Mouse (Mus musculus) embryo, embryonic 11 days (tissue): ENCODE measurements around the gene Gm19426.
"Not testable (repeated sequence)": the region's sequence is repeated elsewhere in the genome, so short reads cannot be mapped to it uniquely, and the experiment has no call there.

Experiments
- DNase-seq: peaks from one replicate; pipeline ENCODE4 v3.0.0-alpha.2; 2015

Gm19426 gene

DNA sequence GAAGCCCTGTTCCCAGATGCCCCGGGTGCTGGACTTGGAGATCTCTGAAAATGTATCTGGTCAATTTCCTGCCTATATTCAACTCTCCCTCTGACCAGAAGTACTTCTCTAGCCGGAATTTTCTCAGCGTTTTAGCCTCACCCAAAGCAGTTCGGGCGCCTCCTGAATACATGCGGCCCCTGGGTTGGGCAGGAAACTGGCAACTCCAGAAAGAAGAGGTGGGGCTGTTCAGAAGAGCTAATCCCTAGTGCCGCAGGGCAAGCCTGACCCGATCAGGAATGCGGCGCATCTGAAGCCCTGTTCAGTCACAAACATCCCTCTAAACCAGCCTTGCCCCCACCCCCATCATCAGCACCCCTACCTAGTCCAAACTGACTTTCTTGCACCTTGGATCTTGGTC is 671 bp upstream of the Gm19426 start:
- DNase-seq, result peak; percentile 78

DNA sequence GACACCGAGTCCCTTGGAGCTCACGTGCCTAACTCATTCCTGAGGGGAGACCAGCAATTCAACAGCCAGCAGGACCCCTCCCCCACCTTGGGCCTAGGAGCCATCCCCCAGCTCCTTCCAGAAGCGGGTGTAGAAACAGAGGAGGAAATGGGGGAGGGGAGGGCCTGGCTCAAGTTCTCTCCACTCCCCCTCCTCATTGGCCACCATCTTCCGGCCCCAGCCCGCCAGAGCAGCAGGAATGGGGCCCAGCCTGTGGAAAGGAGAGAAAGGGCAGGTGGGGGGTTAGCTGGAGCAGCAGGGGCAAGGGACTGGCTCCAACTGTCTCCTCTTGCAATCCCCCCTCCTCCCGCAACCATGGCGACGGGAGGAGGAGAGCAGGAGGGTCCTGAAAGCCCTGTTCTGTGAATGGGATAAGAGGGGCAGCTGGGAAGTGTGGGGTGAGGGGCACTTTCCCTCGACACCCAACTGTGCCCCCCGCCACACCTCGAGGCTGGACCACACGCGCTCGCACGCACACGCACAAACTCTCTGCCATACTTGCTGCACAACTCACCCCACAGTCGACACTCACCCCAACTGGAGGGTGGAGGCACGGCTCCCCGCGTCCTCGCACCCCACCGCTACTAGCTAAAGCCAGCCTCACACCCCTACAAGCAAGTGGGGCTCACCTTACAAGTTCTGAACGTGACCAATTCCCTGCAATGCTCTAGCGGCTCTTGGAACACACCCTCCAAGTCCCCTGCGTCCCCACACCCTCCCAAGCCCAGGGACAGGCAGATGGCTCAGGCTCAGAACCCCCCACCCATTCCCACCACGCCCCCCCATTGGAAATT is 788 bp downstream of the Gm19426 start:
- peak; percentile 97 for DNase-seq

DNA sequence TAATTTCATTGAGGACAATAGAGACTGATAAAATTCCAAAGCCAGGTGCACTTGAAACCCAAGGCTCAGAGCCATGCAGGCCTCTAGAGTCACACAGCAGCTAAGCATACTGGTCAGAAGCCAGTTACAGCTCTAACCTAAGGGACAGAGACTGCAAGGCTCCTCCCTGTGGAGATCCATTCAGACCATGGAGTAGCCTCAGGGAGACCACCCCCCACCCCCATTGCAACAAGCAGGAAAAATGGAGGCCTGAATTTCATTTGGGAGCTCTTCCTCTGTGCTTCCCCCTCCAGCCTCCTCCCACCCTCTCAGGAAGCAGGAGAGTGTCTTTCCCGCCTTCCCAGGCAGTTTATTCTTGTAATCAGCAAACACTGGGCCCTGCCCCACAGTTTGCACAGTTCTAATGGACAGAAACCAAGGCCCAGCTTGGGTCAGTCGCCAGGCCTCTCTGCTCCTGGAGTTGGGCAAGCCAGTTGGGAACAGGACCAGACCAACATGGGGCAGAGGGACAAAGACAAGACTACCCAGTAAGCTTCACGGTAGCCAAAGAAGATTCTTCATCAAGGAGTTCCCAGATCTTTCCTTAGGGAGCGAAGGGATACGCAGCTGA is 1.5 kb downstream of the Gm19426 start:
- DNase-seq, result no peak

DNA sequence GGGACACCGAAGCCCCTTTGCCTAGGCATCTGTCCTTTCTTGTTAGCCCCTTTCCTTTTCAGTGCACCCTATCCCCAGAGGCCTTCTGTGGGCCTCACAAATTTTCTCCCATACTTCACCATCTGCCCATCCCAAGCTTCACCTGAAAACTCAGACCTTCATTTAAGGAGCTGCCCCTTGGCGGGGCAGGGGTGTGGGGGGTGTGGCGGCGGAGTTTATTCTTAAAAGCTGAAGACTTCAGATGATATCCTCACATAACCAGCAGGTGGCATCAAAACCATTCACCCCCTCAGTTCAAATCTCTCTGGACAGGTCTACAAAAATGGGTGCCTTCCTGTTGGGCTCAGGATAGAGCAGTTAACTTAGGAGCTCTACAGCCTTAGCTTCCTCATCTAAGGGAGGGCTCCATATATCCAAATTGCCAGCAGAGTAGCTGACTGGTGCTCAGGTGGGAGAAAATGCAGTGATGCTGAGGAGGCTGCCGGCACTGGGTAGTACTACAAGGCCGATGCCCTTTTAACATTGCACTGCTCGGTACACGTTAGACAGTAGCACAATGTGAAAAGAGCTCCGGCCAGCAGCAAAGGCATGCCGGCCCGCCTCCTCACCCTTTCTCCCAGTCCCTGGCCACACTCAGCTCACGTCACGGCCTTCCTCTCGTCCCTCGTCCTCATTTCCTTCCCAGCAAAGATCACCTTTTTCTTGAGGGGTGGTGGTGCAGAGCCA is 2.7 kb downstream of the Gm19426 start:
- DNase-seq, result peak; percentile 43

DNA sequence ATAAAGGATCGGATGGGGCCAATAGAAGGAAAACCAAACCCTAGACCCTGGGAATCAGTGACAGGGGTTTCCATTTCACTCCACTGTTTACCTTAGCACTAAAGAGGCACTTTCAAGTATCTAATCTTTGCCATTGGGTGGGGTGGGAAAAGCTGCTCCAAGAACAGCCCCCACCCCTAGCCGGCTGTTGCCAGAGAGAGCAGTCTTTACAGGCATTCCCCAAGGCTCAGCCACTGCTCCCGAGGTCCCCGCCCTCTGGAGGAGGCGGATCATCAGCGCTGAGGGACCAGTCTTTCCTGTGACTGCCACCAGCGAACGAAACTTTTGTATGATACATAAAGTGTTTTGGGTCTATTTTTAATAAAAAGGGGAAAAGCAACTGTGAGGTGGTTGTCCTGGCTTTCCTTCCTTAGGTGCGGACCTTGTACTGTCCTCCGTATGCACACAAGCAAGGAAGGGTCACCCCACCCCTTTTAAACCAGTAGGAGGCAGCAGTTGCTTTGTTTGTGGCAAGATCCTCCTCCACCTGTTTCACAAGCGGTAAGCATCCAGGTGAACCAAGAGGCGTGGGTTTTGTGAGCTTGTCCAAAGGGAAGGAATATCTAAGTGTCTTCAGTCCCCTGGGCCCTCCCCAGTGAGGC is 5.1 kb downstream of the Gm19426 start:
- DNase-seq, result peak; percentile 78

DNA sequence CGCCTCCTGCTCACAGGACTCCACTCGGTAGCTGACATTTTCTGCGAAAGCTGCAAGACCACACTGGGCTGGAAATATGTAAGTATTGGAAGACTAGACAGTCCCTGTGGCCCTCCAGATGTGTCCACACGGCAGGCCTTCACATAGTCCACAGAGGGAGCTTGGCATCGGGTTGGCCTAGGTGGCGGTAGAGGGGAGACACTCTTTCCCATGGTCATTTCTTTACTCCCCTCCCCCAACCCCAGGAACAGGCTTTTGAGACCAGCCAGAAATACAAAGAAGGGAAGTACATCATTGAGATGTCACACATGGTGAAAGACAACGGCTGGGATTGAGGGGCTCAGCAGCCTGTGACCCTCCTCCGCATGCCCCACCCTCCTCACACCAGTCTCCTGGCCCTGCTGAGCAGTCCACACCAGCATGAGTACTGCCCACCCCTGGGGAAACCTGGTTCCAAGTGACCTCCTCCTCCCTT is 6.0 kb downstream of the Gm19426 start:
- DNase-seq, result peak; percentile 84

DNA sequence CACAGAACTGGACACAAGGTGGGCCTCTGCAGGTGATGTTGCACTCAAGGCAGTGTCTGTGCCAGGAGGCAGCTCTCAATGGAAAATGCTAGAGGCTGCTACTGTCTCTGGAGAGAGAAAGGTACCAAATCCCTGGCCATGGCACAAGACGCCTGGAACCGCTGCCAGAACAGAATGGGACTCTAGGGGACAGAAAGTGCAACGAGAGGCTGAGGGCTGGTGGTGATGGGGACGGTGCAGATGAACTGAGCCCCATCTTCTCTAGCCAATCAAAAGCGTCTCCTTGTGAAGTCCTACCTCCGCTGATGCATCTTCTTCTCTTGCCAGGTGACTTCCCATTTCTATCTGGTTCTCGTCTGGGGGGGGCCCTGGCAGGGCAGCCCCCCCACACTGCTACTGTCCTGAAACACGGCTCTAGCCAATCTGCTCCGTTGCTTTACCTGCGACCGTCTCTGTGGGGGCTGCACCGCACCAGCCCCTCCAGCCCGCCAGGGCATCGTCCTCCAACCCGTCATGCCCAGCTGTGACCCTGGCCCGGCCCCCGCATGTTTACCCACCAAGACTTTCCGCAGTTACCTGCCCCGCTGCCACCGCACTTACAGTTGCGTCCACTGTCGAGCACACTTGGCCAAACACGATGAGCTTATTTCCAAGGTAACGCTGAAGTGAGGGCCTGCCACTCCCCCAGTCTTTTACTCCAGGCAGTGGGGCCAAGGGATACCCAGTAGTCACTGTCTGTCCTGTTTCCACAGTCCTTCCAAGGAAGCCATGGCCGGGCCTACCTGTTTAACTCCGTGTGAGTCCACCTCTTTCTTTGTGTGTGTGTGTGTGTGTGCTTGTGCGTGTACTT is 6.9 kb downstream of the Gm19426 start:
- peak; percentile 39 for DNase-seq

DNA sequence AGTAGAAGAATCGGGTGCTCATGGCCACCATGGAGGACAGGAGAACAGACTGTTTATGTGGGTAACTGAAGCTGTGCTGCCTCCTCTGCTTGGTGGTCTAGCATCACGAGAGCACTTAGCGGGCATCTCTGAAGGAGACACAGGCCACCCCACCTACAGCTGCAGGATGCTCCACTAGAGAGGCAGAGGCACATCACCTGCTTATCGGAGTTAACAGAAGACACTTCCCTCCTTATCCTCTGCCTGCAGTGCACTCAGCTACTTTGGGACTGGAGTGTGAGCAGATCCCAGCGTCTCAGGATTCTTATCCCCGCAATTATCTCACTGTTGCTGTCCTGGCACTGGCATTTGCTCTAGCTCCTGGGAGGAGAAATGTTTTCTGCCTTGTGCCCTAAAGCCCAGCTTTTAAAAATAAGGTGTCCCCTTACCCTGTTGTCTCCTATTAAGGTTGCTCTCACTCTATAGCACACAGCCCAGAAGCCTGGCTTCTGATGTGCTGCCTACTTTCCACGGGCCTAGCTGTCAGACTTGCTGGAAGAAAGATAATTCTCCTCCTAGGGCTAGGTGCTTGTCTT is 8.0 kb downstream of the Gm19426 start:
- no peak for DNase-seq

DNA sequence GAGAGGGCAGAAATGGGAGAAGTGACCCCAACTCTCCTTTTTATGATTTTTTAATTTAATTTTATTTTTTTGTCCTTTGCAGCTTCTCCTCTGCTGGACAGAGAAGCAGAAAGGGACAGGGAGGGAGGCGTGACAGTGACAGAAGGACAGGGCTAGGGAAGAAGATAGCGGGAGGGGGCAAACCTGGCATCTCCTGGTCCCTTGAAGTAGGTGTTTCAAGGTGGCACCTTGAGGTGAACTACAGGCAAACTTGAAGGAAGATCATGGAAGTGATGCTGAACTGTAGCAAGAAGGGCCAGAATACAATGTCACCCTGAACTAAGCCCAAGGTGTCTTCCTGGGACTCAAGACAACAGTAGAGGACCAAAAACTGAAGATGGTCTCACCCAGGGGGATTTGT is 8.5 kb downstream of the Gm19426 start:
- no peak for DNase-seq

DNA sequence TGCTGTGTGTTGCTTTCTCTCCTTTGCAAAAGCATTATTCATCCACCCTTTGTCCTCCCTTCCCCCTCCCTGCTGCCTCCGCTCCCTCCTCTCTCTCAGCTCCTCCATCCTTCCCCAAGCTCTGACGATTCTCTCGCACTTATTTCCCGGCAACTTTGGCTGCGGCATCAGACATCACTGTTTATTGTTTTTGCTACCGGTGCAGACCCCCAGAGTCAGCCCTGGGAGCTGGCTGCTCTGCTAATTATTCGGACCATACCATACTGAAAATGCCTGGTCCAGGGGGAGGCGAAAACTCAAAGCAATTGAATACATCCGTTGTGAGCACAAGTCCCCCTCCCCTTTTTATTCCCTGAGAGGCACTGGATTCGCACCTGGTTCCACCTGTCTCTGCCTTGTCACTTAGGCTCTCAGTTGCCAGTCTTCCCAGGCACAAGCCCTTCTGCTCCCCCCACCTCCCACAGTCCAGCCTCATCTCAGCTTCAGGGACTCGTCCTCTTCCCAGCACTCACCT is 9.0 kb downstream of the Gm19426 start:
- peak; percentile 64 for DNase-seq

DNA sequence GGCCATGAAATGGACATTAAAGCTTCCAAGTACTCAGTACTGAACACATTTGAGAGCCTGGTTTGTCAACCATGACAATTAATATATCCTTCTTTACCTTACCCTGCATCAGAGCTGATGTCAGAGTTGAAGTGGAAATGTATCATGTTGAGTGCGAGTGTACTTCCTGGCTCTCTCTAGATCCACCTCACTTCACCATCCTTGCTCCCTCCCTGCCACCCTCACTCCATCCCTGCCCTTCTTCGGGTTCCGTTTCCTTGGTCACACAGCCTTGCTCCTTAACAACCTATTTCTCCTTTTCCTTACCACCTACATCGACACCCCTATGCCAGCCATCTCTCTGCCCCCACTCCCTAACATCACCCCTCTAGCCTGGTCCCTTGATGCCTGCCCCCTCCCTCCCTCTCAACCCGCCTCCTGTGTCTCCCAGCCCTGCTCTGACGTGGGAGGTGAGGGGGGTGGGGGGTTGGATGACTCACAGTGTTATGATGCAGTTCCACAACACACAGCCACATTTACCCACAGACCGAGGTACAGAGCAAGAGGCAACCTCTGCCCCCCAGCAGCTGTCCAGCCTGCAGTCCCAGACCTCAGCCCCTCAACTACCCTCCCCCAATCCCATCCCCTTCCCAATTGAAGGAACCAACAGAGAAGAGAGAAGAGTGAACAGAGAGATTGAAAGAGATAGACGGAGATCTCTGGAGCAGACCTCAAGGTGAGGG is 9.7 kb downstream of the Gm19426 start, which contains the start of gene Ypel4:
Ypel4 (plus strand) TSS at position 480 of the 722 bp plus-strand sequence.
- peak; percentile 66 for DNase-seq

DNA sequence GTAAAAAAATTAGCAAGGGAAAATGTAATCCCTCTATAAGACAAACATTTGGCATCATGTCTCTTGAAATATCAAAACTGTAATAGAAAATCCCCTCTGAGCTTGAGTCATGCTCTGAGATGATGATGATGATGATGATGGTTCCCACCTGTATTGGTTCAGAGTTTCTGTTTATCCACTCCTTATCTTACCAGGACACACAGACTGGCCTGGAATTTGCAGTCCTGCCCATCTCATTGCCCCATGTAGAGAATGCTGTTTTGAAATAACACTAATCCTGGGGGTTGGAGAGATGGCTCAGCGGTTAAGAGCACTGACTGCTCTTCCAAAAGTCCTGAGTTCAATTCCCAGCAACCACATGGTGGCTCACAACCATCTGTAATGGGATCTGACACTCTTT is 11.1 kb downstream of the Gm19426 start:
- no peak for DNase-seq

DNA sequence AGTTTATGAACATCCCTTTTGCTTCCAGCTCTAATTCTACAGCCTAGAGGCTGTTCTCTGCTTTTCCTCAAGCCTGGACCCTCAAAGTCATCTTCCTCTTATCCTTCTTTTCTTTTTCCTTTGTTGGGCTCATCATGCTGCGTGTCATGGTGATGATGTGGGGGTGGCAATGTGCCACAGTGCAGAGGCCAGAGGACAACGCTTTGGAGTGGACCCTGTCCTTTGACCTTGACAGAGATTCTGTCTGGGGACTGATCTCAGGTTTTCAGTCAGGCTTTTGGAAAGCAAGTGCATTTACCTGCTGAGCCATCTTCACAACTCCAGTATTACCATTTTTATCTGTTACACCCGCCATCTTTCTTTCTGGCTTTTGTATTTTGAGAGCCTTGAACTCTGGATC is 12.2 kb downstream of the Gm19426 start:
- no peak for DNase-seq

DNA sequence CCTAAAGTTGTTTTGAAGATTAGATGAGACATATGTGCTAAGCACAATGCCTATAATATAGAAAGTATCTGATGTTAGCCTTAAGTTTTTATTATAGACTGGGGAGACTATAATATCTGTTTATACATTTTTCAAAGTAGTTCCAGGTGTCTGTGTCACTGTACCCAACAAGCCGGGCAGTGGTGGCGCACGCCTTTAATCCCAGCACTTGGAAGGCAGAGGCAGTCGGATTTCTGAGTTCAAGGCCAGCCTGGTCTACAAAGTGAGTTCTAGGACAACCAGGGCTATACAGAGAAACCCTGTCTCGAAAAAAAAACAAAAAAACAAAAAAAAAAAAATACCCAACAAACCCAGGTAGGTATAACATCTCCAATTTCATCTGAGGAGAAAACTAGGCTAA is 15.3 kb downstream of the Gm19426 start:
- DNase-seq, result not testable (repeated sequence)

DNA sequence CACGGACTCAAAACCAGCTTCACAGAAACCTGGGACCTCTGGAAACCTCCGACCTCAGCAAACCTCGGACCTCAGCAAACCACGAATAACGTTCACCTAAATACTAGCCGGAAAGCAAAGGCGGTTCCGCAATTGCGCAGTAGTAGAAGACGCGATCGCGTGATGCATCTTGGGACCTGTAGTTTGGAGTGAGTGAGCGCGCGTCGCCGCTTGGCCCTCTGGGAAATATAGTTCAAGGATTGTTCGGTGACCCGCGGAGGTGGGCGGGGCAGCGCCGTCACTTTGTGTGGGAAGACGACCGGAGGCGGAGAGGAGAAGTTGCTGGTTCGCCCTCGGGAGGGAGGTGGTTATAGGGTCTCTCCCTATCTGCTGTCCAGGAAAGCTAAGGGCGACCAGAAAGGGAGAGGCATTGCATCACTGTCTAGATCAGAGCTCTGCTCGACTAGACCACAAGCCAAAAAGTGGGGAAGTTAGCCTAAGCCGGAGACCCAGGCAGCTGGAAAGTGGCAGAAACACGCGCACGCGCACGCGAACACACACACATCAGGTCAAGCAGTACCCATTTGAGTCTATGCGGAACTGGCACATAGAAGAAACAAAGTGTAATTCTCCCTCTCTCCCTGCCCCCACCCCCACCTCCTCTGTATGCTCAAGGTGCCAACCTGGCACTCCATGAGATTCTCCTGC is 16.1 kb downstream of the Gm19426 start, which contains the start of gene Clp1:
Clp1 (minus strand) TSS at position 179 of the 687 bp plus-strand sequence.
- DNase-seq, result peak; percentile 99

DNA sequence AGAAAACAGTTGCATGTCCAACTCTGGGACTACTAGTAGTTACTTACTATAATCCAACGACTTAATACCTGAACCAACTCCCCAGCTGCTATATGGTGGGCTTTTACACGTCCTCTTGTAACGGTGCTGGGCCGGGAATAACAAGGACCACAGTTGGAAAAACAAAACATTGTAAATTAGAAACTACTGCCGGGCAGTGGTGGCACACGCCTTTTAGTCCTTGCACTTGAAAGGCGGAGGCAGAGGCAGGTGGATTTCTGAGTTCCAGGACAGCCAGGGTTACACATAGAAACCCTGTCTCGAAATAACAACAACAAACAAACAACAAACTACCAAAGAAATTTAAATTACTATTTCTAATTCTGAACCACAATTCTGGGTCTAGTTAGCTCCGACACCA is 16.7 kb downstream of the Gm19426 start:
- no peak for DNase-seq

DNA sequence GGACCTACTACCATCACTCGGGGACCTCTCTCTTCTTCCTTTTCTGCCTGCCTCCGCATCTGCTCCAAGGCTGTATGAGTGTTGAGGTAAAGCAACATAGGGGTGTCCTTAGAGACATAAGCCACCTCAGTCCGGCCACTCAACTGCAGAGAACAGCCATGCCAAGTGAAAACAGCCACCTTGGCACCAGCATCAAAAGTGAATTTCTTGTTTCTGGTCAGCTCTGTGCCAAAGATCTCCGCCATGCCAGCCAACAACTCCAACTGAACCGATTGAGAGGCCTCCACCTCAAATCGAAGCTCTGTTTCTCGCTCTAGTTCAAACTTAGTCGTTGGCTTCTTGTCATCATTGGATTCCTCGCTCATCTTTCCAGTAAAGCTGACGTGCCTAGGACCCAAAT is 17.7 kb downstream of the Gm19426 start:
- DNase-seq, result no peak

DNA sequence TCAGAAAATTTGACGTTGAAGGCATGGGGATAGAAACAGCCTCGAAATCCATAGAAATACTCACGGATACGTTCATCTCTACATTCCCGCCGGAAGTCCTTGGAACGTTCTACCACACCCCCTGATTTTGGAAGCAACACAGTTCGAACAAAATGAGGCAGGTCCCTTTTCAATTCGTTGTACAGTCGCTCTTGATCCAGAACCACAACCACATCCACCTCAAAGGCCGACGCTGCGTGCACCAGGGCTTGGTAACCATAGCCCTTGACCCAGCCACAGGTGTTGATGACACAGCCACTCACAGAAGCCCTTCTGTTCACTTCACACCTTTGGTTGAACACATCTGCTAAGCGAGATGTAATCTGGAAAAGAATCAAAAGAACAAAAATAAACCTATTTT is 19.6 kb downstream of the Gm19426 start:
- DNase-seq, result no peak

DNA sequence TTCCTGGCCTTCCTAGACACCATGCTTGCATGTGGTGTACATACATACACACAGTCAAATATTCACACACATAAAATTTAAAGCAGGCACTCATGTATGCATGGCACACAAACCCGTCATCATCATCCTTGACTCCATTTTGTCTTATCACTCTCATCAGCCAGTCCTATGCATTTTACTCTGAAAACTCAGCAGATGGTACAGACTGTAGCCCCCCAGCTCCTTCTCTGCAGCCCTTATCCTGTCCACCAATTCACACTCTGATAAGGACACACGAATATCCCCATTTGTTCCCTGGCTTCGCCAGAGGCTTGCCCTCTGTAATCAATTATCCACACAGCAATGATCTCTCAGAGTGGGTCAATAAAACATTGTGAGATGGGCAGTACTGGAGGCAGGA is 22.3 kb downstream of the Gm19426 start:
- DNase-seq, result no peak

DNA sequence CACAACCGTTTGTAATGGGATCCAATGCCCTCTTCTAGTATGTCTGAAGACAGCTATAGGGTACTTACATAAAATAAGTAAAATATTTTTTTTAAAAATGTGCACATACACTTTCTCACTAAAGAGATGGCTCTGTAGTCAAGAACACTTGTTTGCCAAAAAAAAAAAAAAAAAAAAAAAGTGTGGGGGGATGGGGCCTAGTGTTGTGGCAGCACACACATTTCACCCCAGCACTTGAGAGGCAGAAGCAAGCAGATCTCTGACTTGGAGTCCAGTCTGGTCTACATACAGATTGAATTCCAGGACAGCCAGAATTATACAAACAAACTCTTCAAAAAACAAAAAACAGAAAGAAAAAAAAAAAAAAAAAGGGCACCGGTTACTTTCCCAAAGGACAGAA is 22.7 kb downstream of the Gm19426 start:
- no peak for DNase-seq
